Mouse (Mus musculus) kidney, postnatal 36 days (tissue): Measurements from ENCODE around the gene Rgs16.
"Not testable (repeated sequence)": the region's sequence is repeated elsewhere in the genome, so short reads cannot be mapped to it uniquely, and the experiment has no call there.

Source experiments
- DNase-seq, 2 experiments: peaks; one replicate each; pipeline ENCODE4 v3.0.0; 2021 to 2022; ENCODE audit warnings: mixed read lengths in 2 of 2

The Rgs16 gene

DNA sequence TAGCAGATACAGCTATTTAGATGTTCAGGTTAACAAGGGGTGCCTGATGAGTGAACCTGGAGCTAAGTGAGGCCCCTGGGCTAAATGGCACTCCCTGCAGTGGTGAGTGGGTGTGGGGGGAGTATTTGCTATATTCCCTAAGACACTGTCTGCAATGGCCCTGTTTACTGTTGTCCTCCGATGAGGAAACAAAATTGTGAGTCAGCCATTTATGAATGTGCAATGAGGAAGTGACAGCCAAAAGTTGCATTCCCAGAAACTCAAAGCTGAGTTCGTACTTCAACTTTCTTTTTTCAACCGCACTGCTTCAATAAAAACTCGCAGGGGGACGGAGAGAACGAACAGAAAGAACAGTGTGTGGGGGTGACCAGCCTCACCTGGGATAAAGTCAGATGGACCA, 12.4 kb downstream of the Rgs16 start:
- no peak for DNase-seq

DNA sequence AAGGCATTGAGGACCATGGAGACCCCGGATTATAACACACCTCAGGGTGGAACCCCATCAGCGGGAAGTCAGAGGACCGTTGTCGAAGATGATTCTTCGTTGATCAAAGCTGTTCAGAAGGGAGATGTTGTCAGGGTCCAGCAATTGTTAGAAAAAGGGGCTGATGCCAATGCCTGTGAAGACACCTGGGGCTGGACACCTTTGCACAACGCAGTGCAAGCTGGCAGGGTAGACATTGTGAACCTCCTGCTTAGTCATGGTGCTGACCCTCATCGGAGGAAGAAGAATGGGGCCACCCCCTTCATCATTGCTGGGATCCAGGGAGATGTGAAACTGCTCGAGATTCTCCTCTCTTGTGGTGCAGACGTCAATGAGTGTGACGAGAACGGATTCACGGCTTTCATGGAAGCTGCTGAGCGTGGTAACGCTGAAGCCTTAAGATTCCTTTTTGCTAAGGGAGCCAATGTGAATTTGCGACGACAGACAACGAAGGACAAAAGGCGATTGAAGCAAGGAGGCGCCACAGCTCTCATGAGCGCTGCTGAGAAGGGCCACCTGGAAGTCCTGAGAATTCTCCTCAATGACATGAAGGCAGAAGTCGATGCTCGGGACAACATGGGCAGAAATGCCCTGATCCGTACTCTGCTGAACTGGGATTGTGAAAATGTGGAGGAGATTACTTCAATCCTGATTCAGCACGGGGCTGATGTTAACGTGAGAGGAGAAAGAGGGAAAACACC, 13.7 kb downstream of the Rgs16 start:
- DNase-seq, result no peak

DNA sequence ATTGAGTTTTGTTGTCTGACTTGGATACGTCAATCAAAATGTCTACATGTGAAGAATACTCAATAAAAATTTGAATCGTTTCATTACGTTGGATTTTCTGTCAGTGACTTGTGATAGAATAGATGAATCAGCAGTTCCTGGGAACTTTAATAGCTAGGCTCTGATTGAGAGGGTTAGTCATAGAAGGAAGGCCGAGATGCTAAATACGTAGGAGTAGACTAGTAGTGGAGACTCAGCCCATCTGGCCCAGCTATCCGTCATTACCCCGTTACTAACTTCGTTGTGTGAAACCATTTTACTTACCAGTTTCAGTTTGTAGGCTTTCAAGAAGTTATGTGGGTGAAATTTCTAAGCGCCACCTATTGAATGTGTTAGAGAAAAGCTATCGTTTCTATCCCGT, 24.0 kb downstream of the Rgs16 start:
- no peak for DNase-seq

DNA sequence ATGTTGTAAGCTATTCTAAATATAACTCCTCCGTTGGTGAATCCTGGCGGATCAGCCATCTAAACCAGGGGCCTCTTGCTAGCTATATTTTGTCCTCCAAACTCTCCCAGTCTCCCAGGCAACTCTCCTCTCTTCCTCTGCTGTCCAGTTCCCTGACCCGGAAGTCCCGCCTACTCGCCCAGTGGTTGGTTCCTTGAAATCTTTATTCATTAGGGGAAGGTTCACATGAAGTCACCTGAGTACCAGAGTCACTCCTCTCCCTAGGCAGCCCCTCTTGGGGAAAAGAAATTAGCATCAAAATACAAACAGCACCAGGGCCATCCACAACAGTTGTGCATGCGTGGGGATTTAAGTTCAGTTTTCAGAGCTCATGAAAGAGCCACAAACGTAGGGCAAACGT, 26.1 kb downstream of the Rgs16 start:
- DNase-seq, result no peak

DNA sequence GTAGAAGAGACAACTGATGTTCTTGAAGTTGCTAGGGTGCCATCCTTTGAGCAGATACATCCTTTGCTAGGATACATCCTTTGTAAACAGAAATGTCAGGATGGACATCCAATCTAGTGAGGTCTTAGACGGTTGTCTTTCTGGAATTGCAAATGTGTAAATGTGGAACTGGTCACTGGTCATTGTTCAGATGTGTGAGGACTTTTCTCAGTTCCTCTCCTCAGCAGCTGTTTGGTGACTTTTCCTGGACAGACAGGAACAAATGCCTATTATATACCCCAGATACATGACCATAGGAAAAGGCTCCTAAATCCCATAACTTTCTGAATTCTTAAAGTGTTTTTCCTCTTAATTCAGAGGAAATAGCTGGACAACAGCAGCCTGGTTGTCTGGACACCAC, 27.1 kb downstream of the Rgs16 start:
- no peak for DNase-seq

DNA sequence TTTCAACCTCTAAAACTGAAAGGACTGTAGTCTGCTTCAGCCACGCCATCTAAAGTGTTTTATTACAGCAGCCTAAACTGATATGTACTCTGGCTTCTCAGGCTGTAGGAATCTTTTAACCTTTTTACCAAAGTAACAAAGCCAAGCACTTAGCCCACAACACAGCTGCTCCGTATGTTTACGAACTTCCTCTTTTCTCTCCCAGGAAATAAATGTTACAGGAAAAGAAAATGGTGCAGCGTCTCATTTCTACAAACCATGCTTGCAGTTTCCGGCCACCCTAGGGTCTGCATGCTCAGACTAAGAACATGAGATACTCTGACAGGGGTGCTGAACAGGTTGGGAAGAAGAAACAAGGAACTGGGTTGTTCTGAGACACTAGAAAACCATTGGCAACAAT, 28.3 kb downstream of the Rgs16 start:
- DNase-seq, result no peak

DNA sequence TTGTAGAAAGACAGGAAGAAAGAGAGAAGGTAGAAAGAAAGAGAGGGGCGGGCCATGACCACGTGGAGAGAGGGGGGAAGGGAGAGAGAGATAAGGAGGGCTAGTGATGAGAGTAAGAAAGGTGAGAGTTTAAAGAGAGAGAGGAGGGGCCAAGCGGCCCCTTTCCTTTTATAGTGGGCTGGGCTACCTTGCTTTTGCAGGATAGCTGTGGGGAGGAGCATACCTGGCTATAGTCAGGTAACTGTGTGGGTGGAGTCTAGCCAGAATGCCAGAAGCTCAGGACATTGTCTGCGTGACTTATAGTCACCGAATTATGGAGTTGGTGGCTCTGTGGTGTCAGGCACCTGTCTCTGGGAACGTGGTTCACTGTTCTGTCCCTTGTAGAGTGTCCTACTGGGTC, 29.4 kb downstream of the Rgs16 start:
- DNase-seq, result not testable (repeated sequence)

DNA sequence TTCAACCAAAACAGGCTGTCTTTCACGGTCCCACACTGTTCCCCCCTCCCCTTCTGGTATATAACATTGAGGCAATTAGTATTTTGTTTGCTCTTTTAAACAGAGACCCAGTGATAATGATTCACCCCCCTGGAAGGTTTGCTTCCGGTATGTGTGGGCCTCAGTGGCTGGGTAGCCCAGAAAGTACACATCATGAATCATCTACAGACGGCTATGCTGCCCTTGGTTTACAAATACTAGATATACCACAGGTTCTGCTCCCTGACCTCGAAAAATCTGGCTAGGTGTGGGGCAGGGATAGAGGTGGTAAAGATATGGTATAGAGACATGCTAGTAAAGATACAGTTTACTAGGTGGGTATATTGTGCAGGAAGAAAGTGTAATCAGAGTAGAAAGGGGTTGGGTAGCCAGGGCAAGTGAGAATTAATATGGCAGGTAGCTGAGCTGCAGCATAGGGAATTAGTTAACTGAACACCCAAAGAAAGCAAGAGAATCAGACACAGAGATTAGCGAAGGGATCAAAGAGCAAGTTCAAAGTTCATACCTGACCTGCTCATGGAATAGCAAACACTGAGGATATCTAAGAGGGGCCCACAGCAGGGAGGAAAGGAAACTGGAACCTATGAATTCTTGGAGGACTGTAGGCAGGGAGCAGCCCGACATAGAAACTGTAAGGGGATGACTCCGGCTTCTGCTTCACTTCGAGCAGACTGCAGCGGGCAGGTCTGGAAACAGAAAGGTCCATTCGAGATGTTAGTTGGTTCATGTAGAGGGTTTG, 30.0 kb downstream of the Rgs16 start:
- DNase-seq, result no peak

DNA sequence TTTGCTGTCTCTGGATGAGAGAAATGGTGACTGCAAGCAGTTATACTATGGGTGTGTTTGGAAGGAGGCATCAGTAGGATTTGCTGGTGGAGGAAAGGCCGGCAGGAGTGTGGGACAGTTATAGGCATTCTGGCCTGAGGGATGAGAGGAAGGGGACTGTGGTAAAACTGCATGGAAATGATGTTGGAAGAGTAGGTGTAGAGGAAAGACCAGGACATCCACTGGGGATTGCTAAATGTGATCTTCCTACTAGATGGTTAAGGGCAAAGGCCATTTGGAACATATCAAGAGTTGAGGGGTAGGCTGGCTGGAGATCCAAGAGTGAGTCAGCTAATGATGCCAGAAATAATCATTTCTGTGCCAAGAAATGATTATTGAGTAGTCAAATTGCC, 30.6 kb downstream of the Rgs16 start:
- DNase-seq, result no peak

DNA sequence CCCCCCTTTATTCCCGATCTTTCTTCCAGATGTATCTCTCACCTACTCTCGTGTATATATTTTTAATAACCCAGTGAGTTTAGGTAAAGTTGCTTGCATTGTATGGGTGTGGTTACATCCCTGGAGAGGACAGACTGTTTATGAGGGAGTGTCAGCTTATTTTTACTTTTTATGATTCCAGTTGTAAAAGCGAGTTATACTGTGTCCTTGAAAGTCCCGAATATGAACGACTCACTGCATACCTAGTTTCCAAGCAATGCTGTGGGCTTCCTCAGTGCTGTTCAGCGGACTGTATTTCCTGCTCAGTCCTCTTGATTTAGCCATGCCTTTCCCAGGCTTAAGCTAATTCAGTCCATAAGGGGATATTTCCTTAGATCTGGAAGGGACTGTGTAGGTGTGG, 35.0 kb downstream of the Rgs16 start:
- DNase-seq, result no peak

DNA sequence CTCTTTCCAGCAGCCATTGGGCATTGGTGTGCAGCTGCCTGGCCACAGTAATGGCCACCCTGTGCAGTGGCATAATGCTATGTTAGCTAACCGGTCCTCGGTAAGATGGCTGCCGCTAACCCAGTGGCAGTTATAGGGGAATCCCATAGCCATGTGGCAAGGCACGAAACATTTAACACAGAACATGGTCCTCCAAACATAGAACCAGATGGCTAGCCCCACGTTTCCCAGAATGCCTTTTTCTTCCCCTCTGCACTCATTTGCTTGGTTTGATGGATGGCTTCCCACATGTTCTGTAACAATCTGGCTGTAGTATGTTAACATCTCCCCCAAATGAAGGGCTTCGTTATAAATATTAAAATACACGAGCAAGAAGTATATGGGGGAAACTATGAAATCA, 36.1 kb downstream of the Rgs16 start:
- no peak for DNase-seq

DNA sequence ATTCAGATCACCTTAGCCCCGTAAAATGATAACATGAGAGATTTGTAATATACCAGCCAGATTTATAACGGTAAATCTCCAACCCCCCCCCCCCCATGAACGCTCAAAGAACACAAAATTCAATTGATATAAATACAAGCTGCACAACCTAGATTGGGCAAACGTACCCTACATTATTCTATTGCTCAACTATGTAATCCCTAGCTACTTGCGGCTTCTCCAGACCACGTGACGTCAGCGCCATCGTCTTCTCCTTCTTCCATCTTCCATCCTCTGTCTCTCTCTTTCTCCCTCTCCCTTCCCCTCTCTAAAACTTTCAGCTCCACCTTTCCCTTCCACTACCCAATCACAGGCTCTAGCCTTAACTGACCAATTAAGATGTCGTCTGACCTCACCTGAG, 38.1 kb downstream of the Rgs16 start:
- no peak for DNase-seq

DNA sequence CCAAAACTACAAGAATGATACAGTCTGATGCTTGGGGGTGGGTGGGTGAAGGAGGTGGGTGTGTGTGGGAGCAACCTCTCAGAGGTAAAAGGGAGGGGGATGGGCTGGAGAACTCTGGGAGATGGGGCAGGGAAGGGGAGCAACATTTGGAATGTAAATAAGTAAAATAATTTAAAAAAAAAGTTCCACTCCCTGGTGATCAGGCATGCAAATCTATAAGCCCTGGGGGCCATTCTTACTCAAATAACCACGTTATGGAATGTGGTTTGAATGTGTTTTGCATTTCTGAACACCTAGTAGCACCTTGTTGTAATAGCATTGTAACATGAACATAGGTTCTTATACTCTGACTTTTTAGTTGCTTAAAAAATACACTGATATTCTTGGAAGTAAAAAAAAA, 43.2 kb downstream of the Rgs16 start:
- no peak for DNase-seq

DNA sequence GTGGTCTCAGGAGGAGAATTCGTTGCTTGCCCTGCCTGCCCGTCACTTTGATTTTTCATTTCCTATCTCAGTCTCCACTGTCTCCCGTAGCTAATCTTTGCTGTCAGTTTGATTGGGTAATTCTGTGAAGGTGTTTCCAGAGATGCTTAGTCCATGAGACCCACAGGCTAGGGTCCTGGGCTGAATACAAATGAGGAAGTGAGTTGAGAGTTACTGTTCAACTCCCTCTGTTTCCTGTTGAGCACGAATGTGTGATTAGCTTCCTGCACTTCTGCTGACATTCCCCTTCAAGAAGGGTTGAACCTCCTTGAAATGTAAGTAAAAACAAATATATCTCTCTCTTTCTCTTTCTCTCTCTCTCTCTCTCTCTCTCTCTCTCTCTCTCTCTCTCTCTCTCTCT, 45.5 kb downstream of the Rgs16 start:
- no peak for DNase-seq

DNA sequence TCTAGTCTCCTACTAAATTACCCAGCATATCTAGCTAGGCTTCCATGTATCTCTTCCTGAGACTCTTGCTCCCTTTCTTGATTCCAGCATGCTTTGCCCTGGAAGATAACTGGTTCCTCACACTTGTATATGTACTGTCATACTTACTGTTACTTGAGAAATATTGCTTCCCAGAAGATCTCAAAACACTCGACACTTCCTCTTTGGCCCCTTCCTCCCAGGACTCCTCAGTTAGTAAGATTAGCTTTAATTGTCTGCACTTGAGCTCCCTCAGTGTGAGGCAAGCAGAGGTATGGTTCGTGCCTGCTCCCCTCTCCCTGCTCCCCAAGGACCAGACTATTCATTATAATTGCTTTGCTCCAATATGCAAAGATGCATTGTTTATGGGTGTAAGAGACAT, 50.6 kb downstream of the Rgs16 start:
- no peak for DNase-seq

DNA sequence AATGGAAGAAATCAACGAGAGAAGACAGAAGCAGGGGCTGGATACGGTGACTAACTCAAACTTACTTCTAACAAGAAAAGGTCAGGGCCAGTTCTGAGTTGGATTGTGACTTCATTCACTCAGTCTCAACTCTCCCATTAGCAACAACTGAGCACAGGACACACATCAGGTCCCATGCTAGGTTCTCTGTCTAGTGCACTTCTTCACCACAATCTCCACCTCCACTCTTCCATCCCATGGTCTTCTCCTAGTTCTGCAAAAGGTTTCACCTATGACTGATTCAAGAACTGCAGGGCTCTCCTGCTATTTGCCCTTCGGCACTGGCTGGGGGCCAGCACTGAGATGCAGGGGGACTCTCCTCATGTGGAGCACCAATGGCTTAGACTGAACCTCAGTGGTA, 54.1 kb downstream of the Rgs16 start:
- no peak for DNase-seq
